Mouse (Mus musculus) cerebellum, adult (tissue): ENCODE measurements at regions not wholly inside any gene's neighbourhood (a gene's known extent, or its start where the extent isn't known, plus 50 kb on each side); places are given as distances from the start of the nearest gene placed in this dataset.

Experiments
- ATAC-seq: cut with Nextera tagmentation; 2 replicates; pipeline ENCODE4 v1.9.2; 2017; ENCODE audit warnings: mild to moderate bottlenecking, moderate library complexity, mixed read lengths; ENCODE audit not compliant: insufficient number of reproducible peaks, low FRiP score, low TSS enrichment

DNA sequence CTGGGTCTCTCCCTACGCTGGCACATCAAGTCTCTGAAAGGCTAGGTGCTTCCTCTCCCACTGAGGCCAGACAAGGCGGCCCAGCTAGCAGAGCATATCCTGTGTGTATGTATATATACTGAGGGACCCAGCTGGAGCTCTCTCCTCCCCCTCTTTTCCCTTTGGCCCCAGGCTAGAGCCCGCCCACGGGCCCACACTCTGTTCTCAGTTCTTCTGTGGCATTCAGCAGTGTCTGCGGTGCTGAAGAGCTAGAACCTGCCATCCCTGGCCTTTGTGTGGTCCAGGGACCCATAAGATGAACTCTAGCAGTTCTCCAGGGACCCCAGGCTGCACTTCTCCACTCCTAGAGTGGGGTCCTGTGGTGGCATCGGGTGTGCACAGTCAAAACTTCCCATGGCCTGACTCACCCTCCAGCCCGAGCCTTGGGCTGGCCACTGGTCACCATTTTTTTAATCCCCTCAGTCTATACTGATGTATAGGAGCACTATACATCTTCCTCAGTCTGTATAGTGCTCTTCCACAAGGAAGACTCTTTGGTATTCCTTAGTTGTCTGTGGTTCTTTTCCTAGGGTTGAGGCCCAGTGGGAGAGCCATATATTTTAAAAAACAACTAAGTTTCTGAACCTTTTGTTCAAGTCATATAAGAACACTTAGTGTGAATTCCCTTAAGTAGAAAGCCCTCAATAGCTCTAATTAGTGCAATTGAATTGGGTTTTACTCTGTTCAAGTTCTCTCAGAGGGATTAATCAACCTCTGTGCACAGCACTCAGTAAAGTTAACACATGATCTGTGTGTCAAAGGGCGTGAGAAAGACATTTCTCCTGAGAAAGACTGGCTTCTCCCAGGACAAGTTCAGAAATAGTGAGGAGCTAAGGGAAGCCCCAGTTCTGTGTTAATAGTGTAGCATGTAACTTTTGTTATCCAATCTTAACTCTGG is 401.3 kb downstream of the Ipmk start:
- no peak for ATAC-seq

DNA sequence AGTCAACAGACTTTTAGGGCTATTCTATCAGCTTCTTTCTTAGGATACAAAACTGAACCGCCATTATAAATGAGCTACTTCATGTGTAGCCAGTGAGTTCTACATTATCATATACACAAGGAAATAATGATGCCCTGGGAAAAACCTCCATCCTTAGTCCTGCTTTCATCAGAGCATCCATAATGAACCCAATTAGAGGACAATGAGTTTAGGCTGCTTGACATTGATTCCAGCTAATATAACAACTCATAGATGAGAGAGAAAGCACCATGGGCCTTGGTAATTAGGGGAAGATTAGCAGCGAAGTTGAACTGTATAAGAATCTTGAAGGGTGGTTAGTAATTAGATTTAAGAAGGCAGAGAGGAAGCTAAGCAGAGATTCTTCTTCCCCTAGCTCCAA is 405.7 kb downstream of the Ipmk start:
- no peak for ATAC-seq

DNA sequence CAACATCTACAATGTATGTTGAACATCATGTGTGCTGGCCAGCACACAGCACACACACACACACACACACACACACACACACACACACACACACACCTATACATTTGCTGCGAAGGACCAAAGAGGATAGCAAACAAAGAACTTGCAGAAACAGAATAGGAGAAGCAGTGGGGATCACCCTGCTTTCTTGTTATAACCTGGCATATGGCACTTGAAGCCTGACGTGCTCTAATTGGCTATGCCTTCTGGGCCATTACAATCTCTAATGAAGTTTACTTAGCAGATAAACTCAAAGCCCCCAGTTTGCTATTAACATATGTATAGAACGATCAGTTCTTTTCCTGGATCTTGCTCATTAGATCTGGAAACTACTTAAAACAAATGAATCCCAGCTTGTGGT is 407.2 kb downstream of the Ipmk start:
- no peak for ATAC-seq

DNA sequence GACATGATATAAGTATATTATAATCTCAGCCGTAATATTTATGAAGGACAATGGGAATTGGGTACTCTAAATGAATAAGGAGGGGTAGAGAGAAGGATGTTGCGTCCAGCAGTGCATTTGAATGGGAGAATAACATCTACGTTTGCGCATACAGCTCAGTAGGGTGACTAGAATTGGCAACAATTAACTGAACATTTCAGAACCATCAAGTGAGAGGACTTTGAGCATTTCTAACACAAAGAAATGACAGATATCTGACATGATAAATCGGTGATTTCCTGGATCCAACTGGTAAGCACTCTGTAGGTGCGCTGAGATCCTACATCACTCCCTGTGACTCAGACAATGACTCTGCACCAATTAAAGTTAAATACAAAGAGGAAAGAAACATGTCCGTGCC is 431.3 kb downstream of the Ipmk start:
- no peak for ATAC-seq

DNA sequence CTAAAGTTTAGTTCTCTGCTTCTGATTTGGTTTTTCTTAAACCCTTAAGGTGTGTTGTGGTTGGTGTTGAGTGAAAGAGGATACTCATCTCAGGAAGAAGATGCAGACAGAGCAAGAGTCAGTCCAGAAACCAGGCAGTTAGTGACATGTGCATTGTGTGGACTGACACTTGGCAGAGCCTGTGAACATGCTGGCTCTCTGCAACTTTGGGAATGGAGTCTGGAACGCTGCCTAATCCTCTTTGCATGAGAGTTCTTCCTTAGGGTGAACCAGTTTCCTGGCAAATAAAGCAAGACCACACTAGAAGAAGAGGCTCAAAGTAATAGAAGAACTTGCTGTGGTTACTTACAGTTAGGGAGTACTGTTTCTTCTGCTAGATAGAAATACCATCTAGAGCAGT is 441.7 kb downstream of the Ipmk start:
- ATAC-seq = no peak

DNA sequence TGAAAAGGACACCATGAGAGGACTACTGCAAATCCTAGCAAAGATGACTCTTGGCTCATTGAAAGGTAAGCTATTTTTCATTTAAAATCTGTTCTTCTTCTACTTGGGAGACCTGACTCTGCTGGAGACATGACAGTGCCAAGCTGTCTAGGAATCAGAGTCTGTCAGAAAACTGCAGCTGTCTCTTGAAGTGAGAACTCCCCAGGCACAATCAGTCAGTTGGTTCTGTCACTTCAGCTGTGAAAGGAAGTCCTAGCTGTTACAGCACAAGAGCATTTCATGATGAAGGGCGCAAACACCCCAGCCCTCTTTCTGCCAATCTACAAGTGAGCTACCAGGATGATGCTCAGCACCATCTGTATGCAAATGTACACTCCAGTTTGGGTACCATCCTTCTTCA is 442.4 kb downstream of the Ipmk start:
- ATAC-seq = no peak

DNA sequence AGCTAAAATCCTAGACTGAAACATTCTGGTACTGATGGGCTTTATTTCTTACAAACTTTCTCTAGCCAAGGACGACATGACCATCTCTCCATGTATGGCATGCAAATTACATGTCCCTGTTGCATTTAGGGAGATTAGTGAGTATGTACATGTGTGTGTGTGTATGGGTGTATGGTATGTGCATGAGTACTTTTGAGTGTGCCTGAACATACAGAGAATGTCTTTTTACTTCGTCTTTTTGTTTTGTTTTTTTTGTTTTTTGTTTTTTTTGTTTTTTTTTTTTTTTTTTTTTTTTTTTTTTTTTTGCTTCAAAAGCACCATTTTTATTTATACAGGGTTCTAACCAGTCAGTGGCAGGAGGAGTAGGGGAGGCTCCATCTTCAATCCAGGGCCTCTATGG is 451.1 kb downstream of the Ipmk start:
- ATAC-seq = no peak

DNA sequence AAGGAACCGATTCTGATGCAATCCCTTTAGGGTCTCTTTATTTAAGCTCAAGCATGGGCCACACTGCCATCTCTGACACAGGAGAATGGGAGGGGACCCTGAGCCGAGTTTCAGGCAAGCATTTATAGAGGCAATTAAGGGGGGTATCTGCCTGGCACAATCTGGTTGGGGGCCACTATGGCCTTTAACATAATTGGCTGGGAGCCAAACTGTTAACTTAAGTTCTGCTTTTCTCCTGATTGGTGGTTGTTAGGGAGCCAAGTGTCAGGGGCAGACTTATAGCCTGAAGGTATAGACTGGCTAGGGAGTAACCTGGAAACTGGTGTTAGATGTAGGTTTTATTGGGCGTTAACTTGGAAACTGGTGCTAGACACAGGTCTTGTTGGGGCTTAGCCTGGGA is 454.9 kb downstream of the Ipmk start:
- no peak for ATAC-seq

DNA sequence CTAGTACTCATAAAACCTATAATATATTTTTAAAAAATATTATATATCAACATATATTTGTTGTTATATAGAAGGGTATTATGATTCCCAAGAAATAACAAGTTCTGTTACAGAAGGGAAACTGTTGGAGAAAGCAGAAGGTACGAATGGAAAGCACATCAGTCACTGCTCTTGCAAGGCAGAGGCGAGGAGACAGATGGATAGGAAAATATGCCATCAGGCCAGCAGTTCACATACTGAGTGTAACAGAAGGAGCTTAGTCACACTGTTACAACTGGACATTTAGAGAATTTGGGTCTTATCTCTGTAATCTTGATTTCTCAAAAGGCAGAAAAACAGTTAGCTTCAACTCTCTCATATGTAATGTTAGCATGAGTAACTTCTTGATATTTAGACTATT is 485.1 kb downstream of the Ipmk start:
- no peak for ATAC-seq

DNA sequence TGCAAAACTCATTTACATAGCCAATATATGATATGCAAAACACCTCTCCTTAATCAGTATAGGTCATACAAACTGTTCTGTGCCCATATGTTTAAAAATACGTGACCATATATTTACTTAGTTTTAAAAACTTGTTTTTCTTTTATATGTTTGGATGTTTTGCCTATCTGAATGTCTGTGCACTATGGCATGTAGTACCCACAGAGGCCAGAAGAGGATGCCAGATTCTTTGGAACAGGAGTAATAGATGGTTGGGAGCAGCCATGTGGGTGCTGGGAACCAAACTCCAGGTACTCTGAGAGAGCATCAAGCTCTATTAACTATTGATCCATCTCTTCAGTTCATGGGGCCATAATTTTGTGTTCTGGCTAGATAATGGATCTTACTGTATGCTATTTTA is 487.5 kb downstream of the Ipmk start:
- no peak for ATAC-seq

DNA sequence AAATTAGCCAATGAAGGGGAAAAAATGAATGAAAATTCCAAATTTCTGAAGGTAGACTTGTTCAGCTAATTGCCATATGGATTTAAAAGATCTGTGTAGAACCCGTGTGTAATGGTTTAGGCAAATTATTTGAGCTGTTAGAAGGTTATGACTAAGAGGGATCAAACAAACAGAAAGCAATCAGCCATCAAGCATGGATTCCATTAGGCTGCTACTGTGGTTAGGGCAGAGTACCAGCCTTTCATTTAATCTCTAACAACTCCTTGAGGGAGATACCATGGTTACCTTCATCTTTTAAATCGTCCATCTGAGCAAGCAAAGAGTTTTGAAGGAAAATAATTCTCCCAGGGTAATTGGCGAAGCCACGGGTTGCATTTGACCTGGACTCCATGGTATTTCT is 509.5 kb downstream of the Ipmk start:
- no peak for ATAC-seq

DNA sequence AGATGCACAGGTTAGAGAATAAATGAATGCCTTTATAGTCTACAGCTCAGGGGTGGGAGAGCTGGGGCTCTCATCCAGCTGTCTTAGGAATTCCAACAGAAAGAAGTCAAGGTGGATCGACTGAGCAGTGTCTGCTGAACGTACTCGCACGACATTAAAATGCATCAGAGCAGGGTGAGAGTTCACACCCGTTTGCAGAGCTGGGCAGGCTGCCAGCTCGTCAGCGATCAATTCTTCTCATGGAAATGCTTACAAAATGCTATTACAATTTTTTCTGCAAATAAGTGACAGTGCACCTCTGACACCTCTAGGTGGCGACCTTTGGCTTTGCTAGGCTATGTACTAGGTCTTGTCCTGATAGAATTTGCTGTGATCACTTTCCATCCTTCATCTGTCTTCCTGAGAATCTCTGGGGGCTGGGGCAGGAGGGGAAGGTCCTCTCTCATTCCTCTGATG is 510.0 kb downstream of the Ipmk start:
- 0 out of 2 replicates have a peak, but pooled peaks have one; percentile 56 for ATAC-seq

DNA sequence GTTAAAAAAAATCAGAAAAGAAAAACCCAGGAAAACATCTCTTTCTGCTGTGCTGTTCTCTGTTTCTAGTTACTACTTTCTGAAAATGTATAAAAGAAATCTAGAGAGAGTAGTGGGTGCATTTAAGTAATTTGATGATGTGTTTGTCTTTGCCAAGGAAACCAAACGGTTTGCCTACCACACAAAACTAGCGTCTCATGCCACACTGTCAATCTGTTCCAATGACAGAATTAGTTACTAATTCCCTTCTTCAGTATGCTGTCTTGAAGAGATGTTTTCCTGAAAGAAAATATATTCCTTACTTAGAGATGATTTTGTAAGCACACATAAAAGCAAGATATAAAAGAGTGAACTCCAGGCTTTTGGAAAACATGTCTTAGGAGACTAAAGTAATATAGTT is 546.2 kb downstream of the Ipmk start:
- ATAC-seq = no peak

DNA sequence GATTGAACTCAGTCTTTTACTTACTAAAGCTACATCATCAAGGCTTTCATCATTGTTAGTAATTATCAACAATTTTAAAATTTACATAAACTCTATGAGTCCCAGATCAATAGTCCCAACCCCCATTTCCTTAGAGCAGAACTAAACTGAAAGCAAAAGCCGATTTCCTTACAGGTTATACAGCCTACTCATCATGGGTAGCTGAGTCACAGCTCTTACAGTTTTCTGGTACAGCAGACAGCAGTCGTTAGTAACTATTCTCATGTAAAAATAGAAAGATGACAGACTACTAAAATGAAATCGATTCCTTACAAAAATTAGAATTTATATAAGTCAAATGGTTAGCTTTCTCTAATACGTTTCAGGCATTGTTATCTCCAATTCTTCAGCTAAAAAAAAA is 557.5 kb downstream of the Ipmk start:
- ATAC-seq = no peak
